Mouse (Mus musculus) urinary bladder, postnatal 14 days (tissue): Measurements from ENCODE around the gene Cat.

Source experiments
- DNase-seq: peaks from one replicate; pipeline ENCODE4 v3.0.0; 2021; ENCODE audit warnings: low spot score

Cat gene

DNA sequence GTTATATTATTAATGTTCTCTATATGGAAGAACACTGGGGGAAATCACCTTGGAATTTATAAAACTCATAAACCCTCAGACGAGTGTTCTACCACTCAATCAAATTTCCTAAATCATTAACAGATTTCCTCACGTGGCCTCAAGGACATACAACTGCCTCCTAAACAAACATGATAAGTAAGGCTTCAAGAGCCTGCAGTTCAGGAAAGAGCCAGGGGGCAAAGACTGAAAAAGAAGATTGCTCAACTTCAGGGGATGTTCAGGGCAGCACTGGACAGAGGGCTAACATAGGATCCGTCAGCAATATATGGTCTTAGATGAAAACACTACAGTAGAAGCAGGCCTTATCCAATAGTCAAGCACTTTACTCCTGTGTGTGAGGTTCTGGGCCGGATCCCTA, 7.5 kb downstream of the Cat start:
- DNase-seq = no peak

DNA sequence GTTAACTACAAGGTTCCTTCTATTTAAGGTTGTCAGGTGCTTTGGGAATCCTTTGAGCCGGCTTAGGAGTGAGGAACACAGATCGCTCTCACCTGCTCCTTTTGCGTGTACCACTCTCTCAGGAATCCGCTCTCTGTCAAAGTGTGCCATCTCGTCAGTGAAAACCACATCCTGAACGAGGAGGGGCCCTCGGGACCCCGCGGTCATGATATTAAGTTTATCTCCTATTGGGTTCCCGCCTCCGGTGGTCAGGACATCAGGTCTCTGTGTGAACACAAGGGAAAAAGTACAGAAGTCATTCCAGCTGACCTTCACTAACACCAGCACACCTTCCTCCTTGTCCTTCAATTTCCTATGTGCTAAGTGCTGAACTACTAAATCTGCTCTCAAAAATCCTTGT, 8.3 kb downstream of the Cat start:
- DNase-seq = no peak

DNA sequence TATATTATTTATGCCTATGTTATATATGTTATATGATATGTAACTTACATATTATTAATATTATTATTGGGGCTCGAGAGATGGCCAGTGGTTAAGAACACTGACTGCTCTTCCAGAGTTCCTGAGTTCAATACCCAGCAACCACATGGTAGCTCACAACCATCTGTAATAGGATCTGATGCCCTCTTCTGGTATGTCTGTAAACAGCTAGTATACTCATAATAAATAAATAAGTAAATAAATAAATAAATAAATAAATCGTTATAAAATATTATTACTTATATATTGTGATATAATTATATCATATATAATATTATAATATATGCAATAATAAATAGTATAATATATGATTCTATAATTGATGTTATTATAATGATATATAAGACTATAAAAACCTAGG, 8.8 kb downstream of the Cat start:
- no peak for DNase-seq

DNA sequence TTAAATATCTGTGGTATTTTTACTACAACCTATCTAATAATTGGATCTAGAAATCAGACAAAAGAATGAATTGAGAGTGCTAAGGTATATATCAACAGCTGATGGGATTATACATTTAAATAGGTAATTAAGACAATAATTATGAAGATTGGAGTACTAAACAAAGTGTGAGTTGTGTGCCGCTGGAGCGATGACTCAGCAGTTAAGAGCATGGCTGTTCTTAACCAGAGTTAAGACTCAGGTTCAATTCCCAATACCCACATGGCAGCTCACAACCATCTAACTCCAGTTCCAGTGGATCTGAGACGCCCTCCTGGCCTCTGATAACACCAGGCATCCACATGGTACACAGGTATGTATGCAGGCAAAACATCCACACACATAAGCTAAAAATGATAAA, 11.6 kb downstream of the Cat start:
- no peak for DNase-seq

- peak; percentile 30 for DNase-seq
Observed at GRCm38 (mm10) chr2:103466984-103467588, 17.9 kb downstream of the Cat start.

- no peak for DNase-seq
Observed at GRCm38 (mm10) chr2:103466272-103466671, 18.7 kb downstream of the Cat start.

DNA sequence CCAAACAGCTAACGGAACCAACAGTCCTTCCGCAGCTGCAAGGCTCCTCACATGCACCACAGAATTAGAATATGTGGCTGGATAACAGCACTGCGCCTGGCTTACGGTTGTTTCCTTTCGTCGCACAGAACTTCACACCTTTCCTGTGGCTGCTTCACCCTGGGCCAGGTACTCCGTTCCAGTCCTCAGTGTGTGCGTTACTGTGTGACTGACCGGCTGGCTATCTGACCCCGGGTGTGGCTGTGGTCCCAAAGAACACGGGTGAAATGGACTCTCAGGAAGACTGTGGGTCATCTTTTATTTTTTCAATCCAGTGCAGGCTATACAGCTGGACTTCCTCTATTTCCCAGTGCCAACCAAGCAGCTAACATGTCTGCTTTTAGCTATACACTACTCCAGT, 19.5 kb downstream of the Cat start:
- no peak for DNase-seq

- DNase-seq = no peak
Observed at GRCm38 (mm10) chr2:103464524-103464923, 20.4 kb downstream of the Cat start.

DNA sequence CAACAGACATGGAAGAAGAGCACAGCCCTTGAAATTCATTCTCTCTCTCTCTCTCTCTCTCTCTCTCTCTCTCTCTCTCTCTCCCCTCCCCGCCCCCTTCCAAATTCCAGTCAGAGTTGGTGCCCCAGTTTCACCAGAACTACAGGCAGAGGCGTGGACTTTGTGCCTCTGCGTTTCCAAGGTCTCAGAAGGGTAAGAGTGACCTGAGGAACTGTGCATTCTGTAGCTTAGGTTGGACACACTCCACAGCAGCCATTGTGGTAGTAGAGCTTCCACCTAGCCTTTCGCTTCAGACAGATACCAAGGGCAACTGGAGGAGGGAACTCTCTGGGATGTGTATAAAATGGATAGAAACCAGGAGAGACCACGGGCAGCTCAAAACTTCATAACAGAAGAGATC, 22.2 kb downstream of the Cat start:
- DNase-seq = no peak

GRCm38 (mm10) chr2:103461743-103462142, 23.2 kb downstream of the Cat start:
- DNase-seq = no peak

DNA sequence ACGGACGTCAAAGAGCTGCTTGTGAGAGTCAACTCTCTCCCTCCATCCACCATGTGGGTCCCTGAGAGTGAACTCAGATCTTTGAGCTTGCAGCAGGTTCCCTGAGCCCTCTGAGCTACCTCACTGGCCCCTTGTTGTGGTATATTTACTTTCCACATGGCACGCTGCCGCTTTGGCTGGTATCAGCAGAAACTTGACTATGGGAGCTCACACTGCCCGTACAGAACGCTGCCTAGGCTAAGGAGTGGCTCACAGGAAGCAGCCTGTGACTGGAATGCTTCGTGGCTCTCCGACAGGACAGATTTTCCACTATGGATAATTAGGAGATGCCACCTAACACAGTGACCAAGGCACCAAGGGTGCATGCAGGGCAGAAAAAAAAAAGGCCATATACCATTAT, 23.8 kb downstream of the Cat start:
- no peak for DNase-seq

GRCm38 (mm10) chr2:103459069-103459468, 25.9 kb downstream of the Cat start:
- no peak for DNase-seq

GRCm38 (mm10) chr2:103457628-103458027, 27.3 kb downstream of the Cat start:
- no peak for DNase-seq

- DNase-seq = no peak
Observed at GRCm38 (mm10) chr2:103457048-103457447, 27.9 kb downstream of the Cat start.

GRCm38 (mm10) chr2:103456646-103457045, 28.3 kb downstream of the Cat start:
- peak; percentile 84 for DNase-seq

- no peak for DNase-seq
Observed at GRCm38 (mm10) chr2:103455748-103456147, 29.2 kb downstream of the Cat start.

DNA sequence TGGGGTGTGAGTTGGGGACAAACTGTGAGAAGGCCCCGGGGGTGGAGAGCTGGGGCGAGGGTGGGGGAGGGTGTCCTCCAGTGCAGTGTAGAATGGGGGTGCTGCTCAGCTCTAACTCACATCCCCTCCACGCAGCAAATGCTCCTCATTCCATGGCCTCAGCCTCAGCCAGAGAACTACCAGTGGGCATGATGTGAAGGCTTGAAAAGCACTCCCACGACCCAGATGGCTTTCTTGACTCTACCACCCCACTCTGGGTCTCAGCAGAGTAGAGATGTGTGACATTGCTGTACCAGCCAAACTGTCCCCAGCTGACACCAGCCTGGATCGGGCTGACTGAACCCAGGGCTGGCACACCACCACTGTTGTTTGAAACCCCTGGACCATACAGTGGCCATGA, 32.4 kb downstream of the Cat start:
- DNase-seq = no peak

GRCm38 (mm10) chr2:103450267-103450666, 34.7 kb downstream of the Cat start:
- no peak for DNase-seq

DNA sequence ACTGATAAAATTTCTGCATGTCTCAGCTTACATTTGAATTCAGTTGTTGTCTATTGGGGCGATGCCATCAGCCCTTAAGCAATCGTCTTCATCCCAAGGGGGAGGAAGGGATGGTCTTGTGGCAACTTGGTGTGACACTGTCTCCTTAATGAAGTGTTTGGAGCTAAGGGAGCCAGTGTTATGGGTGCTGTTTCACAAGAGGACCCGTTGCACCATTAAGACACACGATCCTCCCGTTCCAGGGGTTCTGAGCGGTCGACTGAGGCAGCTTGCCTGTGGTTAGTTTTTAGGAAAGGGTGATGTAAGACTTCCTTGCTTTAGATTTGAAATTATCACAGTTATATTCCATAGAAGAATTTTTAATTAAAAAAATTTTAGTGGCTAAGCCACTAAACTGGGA, 35.1 kb downstream of the Cat start:
- no peak for DNase-seq

- DNase-seq = no peak
Observed at GRCm38 (mm10) chr2:103448947-103449560, 35.9 kb downstream of the Cat start.

DNA sequence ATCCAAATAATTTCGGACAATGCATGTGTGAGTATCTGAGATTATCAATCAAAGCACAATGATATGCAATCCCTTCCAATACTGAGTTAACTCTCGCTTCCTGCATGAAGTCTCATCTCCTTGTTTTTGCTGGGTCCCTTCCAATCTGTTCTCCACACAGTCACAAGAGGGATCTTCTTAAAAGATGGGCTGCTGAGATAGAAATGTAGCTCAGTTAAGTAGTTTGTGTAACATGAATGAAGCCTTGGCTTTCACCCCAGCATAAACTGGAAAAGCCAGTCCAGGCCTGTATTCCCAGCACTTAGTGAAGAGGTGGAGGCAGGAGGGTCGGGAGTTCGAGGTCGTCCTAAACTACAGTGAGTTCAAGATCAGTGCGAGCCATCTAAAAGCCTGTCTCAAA, 38.6 kb downstream of the Cat start:
- no peak for DNase-seq

DNA sequence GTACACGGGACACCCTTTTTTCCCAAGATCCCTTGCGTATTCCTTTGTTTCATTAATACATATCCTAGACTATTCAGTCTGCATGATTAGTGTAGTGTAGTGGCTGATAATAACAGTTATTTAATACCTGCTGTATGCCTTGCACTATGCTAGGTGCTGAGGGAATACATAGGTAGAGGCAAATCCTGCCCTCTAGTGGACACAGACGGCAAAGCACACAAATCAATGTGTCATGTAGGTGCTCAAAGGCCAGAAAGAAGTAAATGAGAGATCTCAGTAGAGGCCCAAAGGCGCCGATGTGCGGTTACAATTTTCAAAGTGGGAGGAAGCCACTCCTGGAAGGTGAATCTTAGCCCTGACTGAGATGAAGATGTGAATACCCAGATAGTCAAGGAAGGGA, 39.2 kb downstream of the Cat start:
- DNase-seq = peak; percentile 43

- peak; percentile 82 for DNase-seq
Observed at GRCm38 (mm10) chr2:103439710-103440109, 45.2 kb downstream of the Cat start.

- DNase-seq = no peak
Observed at GRCm38 (mm10) chr2:103439071-103439622, 45.8 kb downstream of the Cat start.
